Mouse (Mus musculus) lung, postnatal 0 days (tissue): ENCODE measurements around the gene Txlng. TPM values are rescaled to one million over a fixed set of nuclear protein-coding genes. Genes with fewer than 3 reads are reported as not detected.
"Not testable (repeated sequence)": the region's sequence is repeated elsewhere in the genome, so short reads cannot be mapped to it uniquely, and the experiment has no call there.

Experiments used
- ATAC-seq: fragments of 200-750 bp; cut with Nextera tagmentation; 2 replicates; pipeline ENCODE4 v1.8.0; 2017; ENCODE audit warnings: moderate library complexity
- DNase-seq: peaks from one replicate; pipeline ENCODE4 v3.0.0-alpha.2; 2016; ENCODE audit warnings: low spot score
- H3K27ac ChIP-seq: fragments of 300-500 bp; sonication (generic); 2 replicates; pipeline ENCODE4 v1.5.1; 2014; ENCODE audit warnings: antibody characterized with exemption, mild to moderate bottlenecking, low read length, mixed read lengths
- H3K27me3 ChIP-seq: fragments of 300-500 bp; sonication (generic); replicated peaks from 2 replicates; pipeline ENCODE4 v1.6.1; 2014; ENCODE audit warnings: low read length, mixed read lengths; ENCODE audit not compliant: insufficient read depth
- H3K36me3 ChIP-seq: fragments of 300-500 bp; sonication (generic); 2 replicates; pipeline ENCODE4 v1.6.1; 2014; ENCODE audit warnings: low read length, mixed read lengths; ENCODE audit not compliant: insufficient read depth
- H3K4me1 ChIP-seq: fragments of 300-500 bp; sonication (generic); 2 replicates; pipeline ENCODE4 v1.6.1; 2014; ENCODE audit warnings: antibody characterized with exemption, low read depth, low read length, mixed read lengths; ENCODE audit not compliant: insufficient read depth
- H3K4me2 ChIP-seq: fragments of 300-500 bp; sonication (generic); replicated peaks from 2 replicates; pipeline ENCODE4 v1.6.1; 2014; ENCODE audit warnings: low read depth, mild to moderate bottlenecking, low read length, moderate library complexity, mixed read lengths
- H3K4me3 ChIP-seq: fragments of 300-500 bp; sonication (generic); 2 replicates; pipeline ENCODE4 v1.5.1; 2014; ENCODE audit warnings: low read depth, low read length
- H3K9ac ChIP-seq: fragments of 300-500 bp; sonication (generic); replicated peaks from 2 replicates; pipeline ENCODE4 v1.6.1; 2014; ENCODE audit warnings: low read depth, mild to moderate bottlenecking
- H3K9me3 ChIP-seq: fragments of 300-500 bp; sonication (generic); 2 replicates; pipeline ENCODE4 v1.6.1; 2016; ENCODE audit warnings: low read length, mixed read lengths
- CTCF ChIP-seq: IDR thresholded peaks from 2 replicates; pipeline ENCODE4 v1.5.1; 2016; ENCODE audit warnings: antibody characterized with exemption, mild to moderate bottlenecking
- EP300 ChIP-seq: IDR thresholded peaks from 2 replicates; pipeline ENCODE4 v1.6.1; 2016; ENCODE audit warnings: antibody characterized with exemption, mild to moderate bottlenecking, control low read depth
- WGBS: fragments of 180-500 bp; shearing (Covaris S2); extraction: QIAGEN DNeasy Blood & Tissue Kit; methylation state at CpG from one replicate; pipeline ENCODE4 v1.1.7; 2014; 5-methylcytosine and 5-hydroxymethylcytosine counted together
- polyA plus RNA-seq: library from polyadenylated mRNA; unstranded; fragments of >200 nt; fragmentation: Nextera tagmentation; extraction: Ambion mirVana; gene quantifications from 2 replicates; pipeline ENCODE4 v1.2.1, GENCODE M21; 2015

Gene Txlng
- polyA plus RNA-seq, 1 experiment from 2014 or later: 11.5 TPM

GRCm38 (mm10) chrX:162845531-162845930 is 16.3 kb upstream of the Txlng start:
- no peak for ATAC-seq
- Histone ChIP-seq H3K4me1 (no peaks in the 10 kb centered on the region), H3K9ac (no peak overlapping the region), H3K4me3 (no peak overlapping the region), H3K9me3 (no peaks in the 10 kb centered on the region), H3K27ac (no peak overlapping the region), H3K4me2 (no peak overlapping the region), H3K27me3 (no peaks in the 10 kb centered on the region), H3K36me3 (no peaks in the 10 kb centered on the region)
- TF ChIP-seq EP300: no peak
- no peak for TF ChIP-seq CTCF
- no peak for DNase-seq
- 88% methylated on average over 3 of the region's 3 CpGs for WGBS

- no peak for ATAC-seq
- Histone ChIP-seq H3K9me3 (no peaks in the 10 kb centered on the region), H3K4me1 (no peaks in the 10 kb centered on the region), H3K9ac (no peak overlapping the region), H3K4me3 (no peak overlapping the region), H3K27ac (no peak overlapping the region), H3K36me3 (no peaks in the 10 kb centered on the region), H3K4me2 (no peak overlapping the region), H3K27me3 (no peaks in the 10 kb centered on the region)
- DNase-seq: no peak
- 66% methylated on average over 8 of the region's 8 CpGs for WGBS
- peak; percentile 41 for TF ChIP-seq CTCF
- no peak for TF ChIP-seq EP300
These were observed 15.3 kb upstream of the Txlng start for GRCm38 (mm10) chrX:162844447-162845100.

GRCm38 (mm10) chrX:162832101-162832500 is 2.8 kb upstream of the Txlng start:
- 42% methylated on average over 3 of the region's 3 CpGs for WGBS
- ATAC-seq (no peak), DNase-seq (no peak)
- no peaks in the 10 kb centered on the region for H3K27me3 ChIP-seq
- no peak overlapping the region for H3K27ac ChIP-seq
- H3K9ac ChIP-seq: no peak overlapping the region
- no peak for TF ChIP-seq CTCF
- TF ChIP-seq EP300: no peak
- H3K9me3 ChIP-seq: no peaks in the 10 kb centered on the region
- no peaks in the 10 kb centered on the region for H3K36me3 ChIP-seq
- no peak overlapping the region for H3K4me3 ChIP-seq
- no peaks in the 10 kb centered on the region for H3K4me1 ChIP-seq
- no peak overlapping the region for H3K4me2 ChIP-seq

- Histone ChIP-seq H3K9me3 (no peaks in the 10 kb centered on the region), H3K36me3 (no peaks in the 10 kb centered on the region), H3K4me1 (no peaks in the 10 kb centered on the region), H3K27me3 (no peaks in the 10 kb centered on the region), H3K4me2 (no peak overlapping the region), H3K4me3 (no peak overlapping the region), H3K9ac (no peak overlapping the region), H3K27ac (no peak overlapping the region)
- TF ChIP-seq CTCF: no peak
- no peak for TF ChIP-seq EP300
- ATAC-seq (no peak), DNase-seq (no peak)
- WGBS: 47% methylated on average over 1 of the region's 1 CpGs
These were observed 2.3 kb upstream of the Txlng start for GRCm38 (mm10) chrX:162831542-162831941.

- TF ChIP-seq EP300: no peak
- no peak for TF ChIP-seq CTCF
These were observed 1.8 kb upstream of the Txlng start for GRCm38 (mm10) chrX:162831036-162831435.

GRCm38 (mm10) chrX:162830313-162830712 is 1.1 kb upstream of the Txlng start:
- H3K9me3 ChIP-seq, H3K4me2 ChIP-seq, ATAC-seq, H3K4me1 ChIP-seq, H3K9ac ChIP-seq, H3K27ac ChIP-seq, DNase-seq, H3K27me3 ChIP-seq, H3K4me3 ChIP-seq, H3K36me3 ChIP-seq: not testable (repeated sequence)
- 60% methylated on average over 2 of the region's 2 CpGs for WGBS

More at GRCm38 (mm10) chrX:162831036-162831435, 1.8 kb upstream of the Txlng start:
- no peaks in the 10 kb centered on the region for H3K9me3 ChIP-seq
- no peak overlapping the region for H3K9ac ChIP-seq
- WGBS: 0% methylated on average over 1 of the region's 1 CpGs
- H3K36me3 ChIP-seq: no peaks in the 10 kb centered on the region
- H3K27ac ChIP-seq: no peak overlapping the region
- no peak for DNase-seq
- no peaks in the 10 kb centered on the region for H3K27me3 ChIP-seq
- no peaks in the 10 kb centered on the region for H3K4me1 ChIP-seq
- H3K4me3 ChIP-seq: no peak overlapping the region
- ATAC-seq: no peak
- no peak overlapping the region for H3K4me2 ChIP-seq

GRCm38 (mm10) chrX:162829741-162830140 is 487 bp upstream of the Txlng start:
- no peaks in the 10 kb centered on the region for H3K27me3 ChIP-seq
- ATAC-seq (no peak), DNase-seq (no peak)
- H3K27ac ChIP-seq: no peak overlapping the region
- 29% methylated on average over 5 of the region's 5 CpGs for WGBS
- H3K9me3 ChIP-seq: no peaks in the 10 kb centered on the region
- TF ChIP-seq EP300 (no peak), CTCF (no peak)
- no peaks in the 10 kb centered on the region for H3K4me1 ChIP-seq
- peak overlapping the region; percentile 37 for H3K4me2 ChIP-seq
- H3K4me3 ChIP-seq: peak overlapping the region; percentile 32; the same call in 1 of the 2 replicates
- no peak overlapping the region for H3K9ac ChIP-seq
- no peaks in the 10 kb centered on the region for H3K36me3 ChIP-seq
